Mouse (Mus musculus) kidney, postnatal 14 days (tissue): ENCODE measurements around the gene Sys1.
A peak's percentile ranks its signal among the peaks of the same experiment; 100 is the strongest.

Source experiments
- DNase-seq: peaks from one replicate; pipeline ENCODE4 v3.0.0; 2022; ENCODE audit warnings: mixed read lengths

Sys1 gene

DNA sequence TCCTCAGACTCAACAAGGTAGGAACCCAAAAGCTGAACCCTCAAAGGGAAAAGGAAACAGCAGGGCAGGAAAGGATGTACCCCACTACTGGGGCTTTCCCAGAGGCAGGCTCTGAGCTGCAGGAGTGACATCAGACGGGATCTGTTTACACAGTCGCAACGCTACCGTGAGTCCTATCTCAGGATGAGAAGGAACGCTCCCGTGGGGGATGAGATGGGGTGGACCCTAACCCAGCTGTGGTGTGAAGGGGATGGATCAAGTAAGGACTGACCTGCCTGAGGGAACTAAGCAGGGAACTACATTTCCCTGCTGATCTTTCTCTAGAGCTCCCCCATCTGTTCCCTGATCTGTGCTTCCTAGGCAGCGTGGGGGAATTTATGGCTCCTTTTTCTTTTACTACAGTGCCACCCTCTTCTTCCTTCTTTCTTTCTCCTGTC lies at the start of gene Sys1:
Gene Sys1, plus strand, starts transcription at position 101 of the 437 bp plus-strand sequence.
- DNase-seq, result peak; percentile 54

GRCm38 (mm10) chr2:164407708-164408107 lies 49.1 kb upstream of the Sys1 start:
- peak; percentile 82 for DNase-seq

GRCm38 (mm10) chr2:164414167-164414566 lies 42.6 kb upstream of the Sys1 start:
- no peak for DNase-seq

- no peak for DNase-seq
These were observed 42.2 kb upstream of the Sys1 start for GRCm38 (mm10) chr2:164414581-164414980.

- DNase-seq, result no peak
These were observed 39.6 kb upstream of the Sys1 start for GRCm38 (mm10) chr2:164417198-164417597.

GRCm38 (mm10) chr2:164418308-164418875 lies 38.4 kb upstream of the Sys1 start:
- DNase-seq, result peak; percentile 65

DNA sequence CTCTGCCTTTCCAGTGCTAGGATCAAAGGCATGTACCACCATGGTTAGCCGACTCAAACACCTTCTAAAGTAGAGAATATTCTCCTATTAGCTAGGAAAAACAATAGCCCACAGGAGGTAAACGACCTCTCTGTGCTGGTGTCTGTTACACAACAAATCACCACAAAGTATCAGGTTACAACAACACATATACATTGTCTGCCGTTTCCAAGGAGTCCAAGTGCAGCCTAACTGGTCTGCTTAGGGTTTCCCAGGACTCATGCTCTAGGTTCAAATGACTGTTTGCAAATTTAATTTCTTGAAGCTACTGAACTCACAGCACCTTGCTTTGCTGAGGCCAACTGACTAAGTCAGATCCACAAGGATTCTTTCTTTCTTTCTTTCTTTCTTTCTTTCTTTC lies 37.3 kb upstream of the Sys1 start:
- DNase-seq, result no peak

GRCm38 (mm10) chr2:164421306-164421705 lies 35.5 kb upstream of the Sys1 start:
- no peak for DNase-seq

DNA sequence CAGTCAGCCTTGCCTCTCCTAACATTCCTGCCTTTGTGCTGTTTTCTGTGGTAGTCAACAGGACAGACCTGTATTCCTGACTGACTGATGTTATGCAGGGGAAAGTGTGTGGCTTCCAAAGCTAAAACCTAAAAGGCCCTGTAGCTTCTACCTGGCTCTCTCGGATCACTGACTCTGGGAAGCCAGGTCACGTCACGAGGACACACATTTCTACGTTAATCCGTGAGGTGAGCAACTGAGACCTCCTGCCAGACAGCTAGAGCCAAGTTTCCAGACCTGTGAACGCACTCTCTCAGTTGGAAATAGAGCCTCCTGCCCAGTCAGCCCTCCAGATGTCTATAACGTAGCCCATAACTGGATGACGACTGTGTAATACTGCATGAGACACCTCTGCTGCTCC lies 34.8 kb upstream of the Sys1 start:
- no peak for DNase-seq

- no peak for DNase-seq
These were observed 33.9 kb upstream of the Sys1 start for GRCm38 (mm10) chr2:164422675-164423393.

- no peak for DNase-seq
These were observed 33.3 kb upstream of the Sys1 start for GRCm38 (mm10) chr2:164423464-164423863.

DNA sequence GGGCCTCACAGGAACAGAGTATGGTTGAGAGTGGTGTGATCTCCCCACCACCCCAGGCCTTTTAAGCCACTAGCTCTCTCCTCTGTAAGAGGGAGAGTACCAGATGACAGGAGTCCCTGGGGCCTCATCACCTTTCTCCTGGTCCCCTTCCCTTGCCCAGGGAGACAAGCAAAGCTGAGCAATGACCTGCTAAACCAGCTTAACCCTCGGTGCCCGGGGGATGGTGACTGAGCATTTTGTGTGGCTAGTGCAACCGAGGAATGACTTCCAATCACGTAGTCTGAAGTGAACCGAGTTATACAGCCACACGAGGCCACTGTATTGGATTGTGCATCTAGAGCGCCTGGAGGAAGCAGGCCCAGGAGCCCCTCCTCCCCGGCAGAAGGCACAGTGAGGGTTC lies 32.4 kb upstream of the Sys1 start:
- no peak for DNase-seq

DNA sequence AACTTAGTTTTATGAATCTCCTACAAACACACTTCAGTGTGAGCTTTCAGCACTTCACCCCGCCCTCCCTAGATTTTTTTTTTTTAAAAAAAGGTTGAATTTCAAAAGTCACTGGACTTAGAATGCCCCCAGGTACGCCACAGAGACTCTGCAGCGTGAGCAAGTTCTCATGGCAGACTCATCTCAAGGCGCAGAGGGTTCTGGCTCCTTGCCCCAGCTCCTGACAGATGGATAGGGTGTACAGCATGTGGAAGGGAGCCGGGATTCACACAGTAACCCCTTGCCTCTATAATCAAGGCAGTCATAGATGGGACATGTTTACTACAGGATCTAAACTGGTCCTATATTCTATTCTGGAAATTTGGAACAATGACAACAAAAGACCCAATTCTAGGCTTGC lies 31.4 kb upstream of the Sys1 start:
- peak; percentile 68 for DNase-seq

- DNase-seq, result no peak
These were observed 30.6 kb upstream of the Sys1 start for GRCm38 (mm10) chr2:164426121-164426520.

DNA sequence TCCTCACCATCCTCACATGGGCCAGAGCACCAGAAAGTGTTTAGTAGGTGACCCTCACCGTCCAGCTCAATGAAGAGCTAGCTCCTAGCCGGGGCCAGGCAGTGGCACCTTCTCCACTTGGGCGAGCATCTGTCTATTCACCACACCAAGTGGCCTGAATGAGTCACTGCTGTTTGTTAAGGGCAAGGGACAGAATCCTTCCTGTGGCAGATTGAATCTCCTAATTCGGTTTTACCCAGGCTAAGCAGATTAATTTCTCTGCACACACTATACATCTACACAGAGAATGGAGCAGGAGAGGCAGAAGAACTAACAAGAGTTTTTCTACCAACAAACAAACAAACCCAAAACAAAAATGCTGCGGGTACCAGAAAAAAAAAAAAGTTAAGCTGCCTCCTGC lies 29.8 kb upstream of the Sys1 start:
- no peak for DNase-seq

GRCm38 (mm10) chr2:164428451-164428850 lies 28.3 kb upstream of the Sys1 start:
- DNase-seq, result no peak

DNA sequence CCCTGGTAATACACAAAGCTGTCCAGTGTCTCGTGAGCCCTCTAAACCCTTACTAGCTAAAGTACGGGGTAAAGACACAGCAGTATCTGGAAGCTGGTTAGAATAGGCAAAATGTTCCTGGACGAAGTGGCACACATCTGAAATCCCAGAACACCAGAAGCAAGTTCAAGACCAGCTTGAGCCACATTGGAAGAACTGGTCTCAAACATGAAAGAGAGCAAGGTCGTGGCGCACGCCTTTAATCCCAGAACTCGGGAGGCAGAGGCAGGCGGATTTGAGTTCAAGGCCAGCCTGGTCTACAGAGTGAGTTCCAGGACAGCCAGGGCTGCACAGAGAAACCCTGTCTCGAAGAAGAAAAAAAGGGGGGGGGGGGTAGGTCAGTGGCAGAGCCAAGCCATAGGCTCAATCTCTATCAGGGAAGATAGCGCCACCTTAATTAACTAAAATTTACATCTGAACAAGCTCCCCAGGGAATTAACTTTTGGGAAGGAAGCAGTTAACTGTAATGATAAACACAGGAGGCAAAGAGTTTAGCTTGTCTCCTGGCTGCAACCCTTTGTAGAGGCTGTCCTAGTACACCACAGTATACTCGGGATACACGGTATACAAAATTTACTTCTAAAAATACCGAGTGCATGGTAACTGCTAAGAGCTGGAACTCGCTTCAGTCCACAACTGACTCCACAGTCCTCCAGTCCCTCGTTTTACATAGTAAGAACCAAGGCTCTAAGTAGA lies 26.7 kb upstream of the Sys1 start:
- DNase-seq, result no peak

DNA sequence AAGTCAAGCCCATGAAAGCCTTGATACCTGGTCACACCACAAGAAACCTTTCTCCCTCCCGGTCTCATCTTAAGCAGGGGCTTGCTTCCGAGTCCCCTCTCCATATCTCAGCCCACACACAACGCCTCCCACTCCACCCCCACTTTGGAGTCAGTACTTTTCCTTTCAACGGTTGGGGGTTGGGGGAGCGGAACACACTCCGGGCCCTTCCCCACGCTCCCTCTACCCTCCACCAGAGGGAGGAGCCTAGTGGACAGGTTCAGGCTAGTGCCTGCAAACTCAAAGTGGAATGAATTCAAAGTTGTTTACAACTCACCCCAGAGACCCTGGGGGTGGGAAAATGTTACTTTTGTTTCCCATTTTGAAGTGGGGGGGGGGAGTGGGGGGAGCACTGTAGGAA lies 26.1 kb upstream of the Sys1 start:
- peak; percentile 77 for DNase-seq

GRCm38 (mm10) chr2:164431676-164432465 lies 24.9 kb upstream of the Sys1 start:
- DNase-seq, result peak; percentile 72

- DNase-seq, result peak; percentile 63
These were observed 24.1 kb upstream of the Sys1 start for GRCm38 (mm10) chr2:164432541-164433191.

GRCm38 (mm10) chr2:164433278-164433895 lies 23.4 kb upstream of the Sys1 start:
- DNase-seq, result no peak

GRCm38 (mm10) chr2:164434681-164435080 lies 22.1 kb upstream of the Sys1 start:
- peak; percentile 58 for DNase-seq
